Mouse (Mus musculus) myocyte (in vitro differentiated cells): ENCODE measurements around the gene Ncf1. TPM values are rescaled to one million over a fixed set of nuclear protein-coding genes. Genes with fewer than 3 reads are reported as not detected.

Source experiments
- H3K27me3 ChIP-seq: one replicate; pipeline ENCODE4 v1.6.1; 2011; ENCODE audit not compliant: control insufficient read depth, insufficient read depth, insufficient read length
- H3K36me3 ChIP-seq: one replicate; pipeline ENCODE4 v1.6.1; 2011; ENCODE audit not compliant: control insufficient read depth, insufficient read depth
- H3K4me2 ChIP-seq: one replicate; pipeline ENCODE4 v1.6.1; 2011; ENCODE audit warnings: low read depth, control low read depth
- H3K4me3 ChIP-seq: one replicate; pipeline ENCODE4 v1.5.1; 2011; ENCODE audit warnings: mild to moderate bottlenecking, control low read depth, moderate library complexity
- H3K79me2 ChIP-seq: one replicate; pipeline ENCODE4 v1.6.1; 2011; ENCODE audit not compliant: control insufficient read depth, insufficient read depth
- H3ac ChIP-seq: one replicate; pipeline ENCODE4 v1.6.1; 2011; ENCODE audit not compliant: control insufficient read depth, insufficient read length
- CEBPB ChIP-seq: IDR thresholded peaks from 2 replicates; pipeline ENCODE4 v1.6.1; 2011; ENCODE audit warnings: mild to moderate bottlenecking, moderate library complexity; ENCODE audit not compliant: poor library complexity, insufficient read depth, severe bottlenecking
- E2F4 ChIP-seq: IDR thresholded peaks from one replicate; pipeline ENCODE4 v1.6.1; 2011; ENCODE audit warnings: mild to moderate bottlenecking, control low read depth, moderate library complexity; ENCODE audit not compliant: insufficient read depth
- MAX ChIP-seq: IDR thresholded peaks from one replicate; pipeline ENCODE4 v1.6.1; 2011; ENCODE audit warnings: low read depth, mild to moderate bottlenecking, control low read depth
- MYOD1 ChIP-seq, 3 experiments: IDR thresholded peaks; one replicate each; pipeline ENCODE4 v1.6.1; 2011; ENCODE audit warnings: control low read depth in 2 of 3, low read depth in 2 of 3, mild to moderate bottlenecking in 2 of 3, moderate library complexity in 1 of 3; ENCODE audit not compliant: insufficient read length in 2 of 3, control insufficient read depth in 1 of 3
- MYOG ChIP-seq, 3 experiments: IDR thresholded peaks; one replicate each; pipeline ENCODE4 v1.6.1; 2011; ENCODE audit warnings: control low read depth in 2 of 3, low read depth in 2 of 3, mild to moderate bottlenecking in 2 of 3; ENCODE audit not compliant: insufficient read length in 2 of 3, control insufficient read depth in 1 of 3, insufficient read depth in 1 of 3
- POLR2A ChIP-seq: IDR thresholded peaks from one replicate; pipeline ENCODE4 v1.6.1; 2011; ENCODE audit warnings: low read depth, mild to moderate bottlenecking, control low read depth, moderate library complexity; ENCODE audit not compliant: insufficient read length
- POLR2AphosphoS2 ChIP-seq: IDR thresholded peaks from one replicate; pipeline ENCODE4 v1.6.1; 2011; ENCODE audit warnings: low read depth, control low read depth; ENCODE audit not compliant: insufficient read length
- REST ChIP-seq: IDR thresholded peaks from one replicate; pipeline ENCODE4 v1.6.1; 2011; ENCODE audit warnings: mild to moderate bottlenecking, control low read depth, moderate library complexity; ENCODE audit not compliant: insufficient read depth, insufficient read length
- SRF ChIP-seq: IDR thresholded peaks from one replicate; pipeline ENCODE4 v1.6.1; 2011; ENCODE audit warnings: low read depth; ENCODE audit not compliant: control insufficient read depth, insufficient read length
- TCF12 ChIP-seq: IDR thresholded peaks from one replicate; pipeline ENCODE4 v1.6.1; 2011; ENCODE audit warnings: mild to moderate bottlenecking, control low read depth; ENCODE audit not compliant: poor library complexity, insufficient read depth, severe bottlenecking
- USF1 ChIP-seq: IDR thresholded peaks from one replicate; pipeline ENCODE4 v1.6.1; 2011; ENCODE audit warnings: low read depth, mild to moderate bottlenecking, control low read depth, moderate library complexity
- polyA plus RNA-seq: library from polyadenylated mRNA; unstranded; fragments of >200 nt; fragmentation: generic; extraction: Trizol; gene quantifications from one replicate; pipeline ENCODE4 v1.2.1, GENCODE M21; 2012; ENCODE audit warnings: missing spikeins

The Ncf1 gene
- polyA plus RNA-seq, 1 experiment, result 1.4 TPM

GRCm38 (mm10) chr5:134234205-134234604 lies 4.8 kb upstream of the Ncf1 start:
- TF ChIP-seq REST, result no peak
- Histone ChIP-seq H3K36me3 (peaks cover 11% of the 10 kb centered on the region), H3ac (no peak overlapping the region), H3K27me3 (no peaks in the 10 kb centered on the region), H3K79me2 (no peaks in the 10 kb centered on the region), H3K4me2 (no peak overlapping the region), H3K4me3 (no peak overlapping the region)

GRCm38 (mm10) chr5:134233244-134233651 lies 3.8 kb upstream of the Ncf1 start:
- TF ChIP-seq REST, result no peak
- Histone ChIP-seq H3K79me2 (no peaks in the 10 kb centered on the region), H3K4me3 (no peak overlapping the region), H3K27me3 (no peaks in the 10 kb centered on the region), H3ac (no peak overlapping the region), H3K36me3 (peaks cover 11% of the 10 kb centered on the region), H3K4me2 (no peak overlapping the region)

DNA sequence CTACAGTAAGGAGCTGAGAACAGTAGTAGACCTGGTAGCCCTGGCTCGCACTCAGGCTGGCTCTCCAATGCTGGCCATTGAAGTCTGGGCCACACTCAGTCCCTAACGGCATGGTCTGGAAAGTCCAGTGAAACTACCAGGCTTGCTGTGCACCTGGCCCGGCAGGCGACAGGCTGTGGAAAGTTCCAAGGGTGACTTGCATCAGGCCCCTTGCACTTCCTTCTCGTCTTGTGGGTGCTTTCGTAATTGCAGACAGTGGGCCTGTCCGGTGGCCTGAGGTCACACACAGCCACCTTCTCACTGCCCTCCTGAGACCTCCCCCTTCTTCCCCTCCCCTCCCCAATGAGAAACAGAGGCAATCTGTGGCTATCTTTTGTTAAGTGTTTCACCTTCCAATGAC lies 3.1 kb upstream of the Ncf1 start:
- H3K4me2 ChIP-seq, result no peak overlapping the region
- H3K79me2 ChIP-seq, result no peaks in the 10 kb centered on the region
- H3ac ChIP-seq, result no peak overlapping the region
- no peaks in the 10 kb centered on the region for H3K27me3 ChIP-seq
- TF ChIP-seq REST (no peak), MYOD1 (IDR thresholded peaks at IDR 0.05; ENCODE audit: control insufficient read depth in 1 of 3, insufficient read length in 2 of 3, low read depth in 2 of 3) (peak in 1 of 3 experiments; percentile 22), MYOG (IDR thresholded peaks at IDR 0.05; ENCODE audit: control insufficient read depth in 1 of 3, insufficient read depth in 1 of 3, insufficient read length in 2 of 3, low read depth in 2 of 3) (peak in 1 of 3 experiments; percentile 10)
- H3K36me3 ChIP-seq, result peaks cover 7% of the 10 kb centered on the region
- no peak overlapping the region for H3K4me3 ChIP-seq

GRCm38 (mm10) chr5:134232111-134232510 lies 2.7 kb upstream of the Ncf1 start:
- Histone ChIP-seq H3K27me3 (no peaks in the 10 kb centered on the region), H3K4me2 (no peak overlapping the region), H3ac (no peak overlapping the region), H3K36me3 (peaks cover 6% of the 10 kb centered on the region), H3K4me3 (no peak overlapping the region), H3K79me2 (no peaks in the 10 kb centered on the region)
- TF ChIP-seq MAX, result no peak
- TF ChIP-seq MYOD1 (IDR thresholded peaks at IDR 0.05; ENCODE audit: control insufficient read depth in 1 of 3, insufficient read length in 2 of 3, low read depth in 2 of 3), result no peak
- TF ChIP-seq SRF, result no peak
- no peak for TF ChIP-seq MYOG (IDR thresholded peaks at IDR 0.05; ENCODE audit: control insufficient read depth in 1 of 3, insufficient read depth in 1 of 3, insufficient read length in 2 of 3, low read depth in 2 of 3)
- TF ChIP-seq USF1, result no peak
- TF ChIP-seq E2F4, result no peak
- TF ChIP-seq POLR2A, result no peak
- no peak for TF ChIP-seq REST
- no peak for TF ChIP-seq CEBPB

DNA sequence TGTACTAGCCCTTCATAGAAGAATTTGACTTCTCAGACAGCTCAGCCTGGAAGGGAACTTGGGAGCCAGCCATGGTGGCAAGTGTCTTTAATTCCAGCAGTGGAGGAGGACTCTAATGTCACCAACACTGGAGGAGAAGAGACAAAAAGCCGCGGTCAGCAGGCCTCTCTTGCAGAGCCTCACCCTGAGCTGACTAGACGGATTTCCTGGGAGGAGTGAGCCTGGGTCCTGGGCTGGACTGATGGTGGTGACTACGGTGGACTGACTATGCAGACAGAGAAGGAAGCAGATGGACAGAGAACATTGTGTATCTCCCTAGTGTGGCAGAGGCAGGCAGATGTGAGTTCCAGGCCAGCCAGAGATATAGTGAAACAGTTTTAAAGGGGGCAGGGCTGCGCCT lies 2.0 kb upstream of the Ncf1 start:
- no peak overlapping the region for H3K4me2 ChIP-seq
- H3K27me3 ChIP-seq, result no peaks in the 10 kb centered on the region
- H3K36me3 ChIP-seq, result no peaks in the 10 kb centered on the region
- no peak overlapping the region for H3K4me3 ChIP-seq
- no peak overlapping the region for H3ac ChIP-seq
- H3K79me2 ChIP-seq, result no peaks in the 10 kb centered on the region
- TF ChIP-seq USF1 (no peak), POLR2AphosphoS2 (no peak), CEBPB (no peak), SRF (no peak), E2F4 (no peak), MAX (no peak)

GRCm38 (mm10) chr5:134228249-134228638 lies 1.2 kb downstream of the Ncf1 start:
- TF ChIP-seq MYOD1 (IDR thresholded peaks at IDR 0.05; ENCODE audit: control insufficient read depth in 1 of 3, insufficient read length in 2 of 3, low read depth in 2 of 3) (no peak), TCF12 (no peak), MAX (no peak), POLR2AphosphoS2 (no peak)
- Histone ChIP-seq H3K36me3 (no peaks in the 10 kb centered on the region), H3K27me3 (no peaks in the 10 kb centered on the region), H3ac (no peak overlapping the region), H3K4me2 (no peak overlapping the region), H3K4me3 (no peak overlapping the region), H3K79me2 (no peaks in the 10 kb centered on the region)
